10 mouse cellular contexts compared by ENCODE assay signal in the genomic region with DNA sequence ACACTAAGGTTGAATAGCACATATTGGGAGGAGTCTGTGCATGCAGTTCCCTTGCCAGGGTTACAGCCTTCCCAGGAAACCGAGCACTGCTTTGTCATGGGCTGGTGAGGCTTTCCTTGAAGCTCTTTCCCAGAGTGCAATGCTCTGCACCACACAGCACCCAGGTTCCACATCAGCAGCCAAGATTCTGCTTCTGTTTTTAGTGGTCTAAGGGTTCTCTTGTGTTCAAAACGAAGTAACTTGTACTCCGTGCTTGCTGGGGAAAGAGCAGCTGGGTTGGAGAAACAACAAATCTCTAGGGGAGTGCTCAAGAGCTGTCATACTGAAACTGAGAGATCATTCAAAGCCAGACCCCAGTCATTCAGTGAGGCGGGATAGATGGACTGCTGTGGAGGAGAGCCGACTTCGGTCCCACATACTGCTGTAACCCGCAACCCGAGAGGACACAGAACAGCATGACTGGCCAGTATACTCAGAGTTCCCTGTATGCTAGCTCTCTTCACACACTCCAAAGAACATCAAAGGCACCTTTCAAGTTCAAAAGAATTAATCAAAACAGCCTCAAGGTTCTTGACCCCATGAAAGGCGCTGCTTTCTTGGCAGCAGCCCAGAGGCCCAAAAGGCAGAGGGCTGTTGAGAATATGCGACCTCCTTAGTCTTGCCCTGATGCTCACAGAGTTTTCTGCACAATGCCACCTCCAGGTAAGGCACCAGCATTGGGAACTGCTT. TPM values are rescaled to one million over a fixed set of nuclear protein-coding genes. Genes with fewer than 3 reads are reported as not detected.
DNase-seq lines count a peak whose midpoint lies in the region; ATAC-seq and TF ChIP-seq lines count a peak whose summit lies in the region.
"Had no signal": no experiment of that assay in that cellular context is flagged by ENCODE, and none has a peak within 500 bp of the region (broad histone marks: within the 10 kb centered on the region; RNA-seq: fewer than 3 reads in every experiment).

No protein-coding gene starts in this region.

- intact Hi-C loops in left cerebral cortex, postnatal 4 days (cut with DNase I), result no loop called here

- peak overlapping the region; percentile 22 for H3K27ac ChIP-seq in lung, embryonic 15.5 days
- H3K27ac ChIP-seq in forebrain, embryonic 12.5 days, result 0 out of 2 replicates have a peak overlapping the region, but pooled peaks have one; percentile 37
- peak overlapping the region; percentile 78 for H3K27ac ChIP-seq in kidney, embryonic 15.5 days
- H3K27ac ChIP-seq in midbrain, embryonic 16.5 days (ENCODE audit: low read length), result peak overlapping the region; percentile 38

- no peaks in the 10 kb centered on the region for H3K9me3 ChIP-seq in lung, embryonic 15.5 days
- H3K9me3 ChIP-seq in forebrain, embryonic 12.5 days, result no peaks in the 10 kb centered on the region
- no peaks in the 10 kb centered on the region for H3K9me3 ChIP-seq in kidney, embryonic 15.5 days (replicated peaks)
- H3K9me3 ChIP-seq in midbrain, embryonic 16.5 days (replicated peaks; ENCODE audit: control insufficient read depth, low read length, poor library complexity, severe bottlenecking), result no peaks in the 10 kb centered on the region

- H3K4me2 ChIP-seq in lung, embryonic 15.5 days, result peak overlapping the region; percentile 2; the same call in 1 of the 2 replicates
- no peak overlapping the region for H3K4me2 ChIP-seq in forebrain, embryonic 12.5 days
- H3K4me2 ChIP-seq in kidney, embryonic 15.5 days, result peak overlapping the region; percentile 27; the same call in 1 of the 2 replicates
- peak overlapping the region; percentile 2; the same call in 1 of the 2 replicates for H3K4me2 ChIP-seq in midbrain, embryonic 16.5 days (ENCODE audit: low read length)

- WGBS in lung, embryonic 15.5 days, result 10% methylated on average over 10 of the region's 10 CpGs
- WGBS in lung, adult 2 months, result 30% methylated on average over 10 of the region's 10 CpGs
- 37% methylated on average over 10 of the region's 10 CpGs for WGBS in forebrain, embryonic 12.5 days
- 17% methylated on average over 10 of the region's 10 CpGs for WGBS in kidney, embryonic 15.5 days
- WGBS in midbrain, embryonic 16.5 days, result 23% methylated on average over 10 of the region's 10 CpGs

- TF ChIP-seq POLR2A in lung, adult 2 months (IDR thresholded peaks at IDR 0.05; ENCODE audit: borderline replicate concordance, extremely low read depth, low read depth, low read length), result no peak

- no peak overlapping the region for H3K4me3 ChIP-seq in lung, embryonic 15.5 days
- no peak overlapping the region for H3K4me3 ChIP-seq in lung, adult 2 months (replicated peaks; ENCODE audit: extremely low read depth, low read depth, low read length)
- no peak overlapping the region for H3K4me3 ChIP-seq in forebrain, embryonic 12.5 days (replicated peaks)
- H3K4me3 ChIP-seq in kidney, embryonic 15.5 days (replicated peaks), result no peak overlapping the region
- no peak overlapping the region for H3K4me3 ChIP-seq in midbrain, embryonic 16.5 days (ENCODE audit: low read depth, low read length)

- H3K36me3 ChIP-seq in lung, embryonic 15.5 days, result no peaks in the 10 kb centered on the region
- no peaks in the 10 kb centered on the region for H3K36me3 ChIP-seq in forebrain, embryonic 12.5 days (replicated peaks)
- H3K36me3 ChIP-seq in kidney, embryonic 15.5 days, result no peaks in the 10 kb centered on the region
- no peaks in the 10 kb centered on the region for H3K36me3 ChIP-seq in midbrain, embryonic 16.5 days (ENCODE audit: control insufficient read depth, insufficient read depth, low read length)

- no peak overlapping the region for H3K9ac ChIP-seq in lung, embryonic 15.5 days
- H3K9ac ChIP-seq in forebrain, embryonic 12.5 days, result no peak overlapping the region
- no peak overlapping the region for H3K9ac ChIP-seq in kidney, embryonic 15.5 days
- no peak overlapping the region for H3K9ac ChIP-seq in midbrain, embryonic 16.5 days (ENCODE audit: low read depth, low read length)

- DNase-seq in lung, adult 2 months, result no peak
- no peak for DNase-seq in cerebellum, adult 11-12 months
- no peak for DNase-seq in layer of hippocampus, adult 11-12 months (ENCODE audit: low spot score)
- DNase-seq in left cerebral cortex, postnatal 4 days, result no peak

- ATAC-seq in lung, embryonic 15.5 days (ENCODE audit: borderline replicate concordance, extremely low read depth, low FRiP score, low TSS enrichment), result peak; percentile 70; the same call in 1 of the 2 replicates
- 0 out of 2 replicates have a peak, but pooled peaks have one; percentile 11 for ATAC-seq in forebrain, embryonic 12.5 days (ENCODE audit: low FRiP score)
- ATAC-seq in kidney, embryonic 15.5 days (replicated peaks; ENCODE audit: low FRiP score), result peak; percentile 88
- ATAC-seq in midbrain, embryonic 16.5 days, result peak; percentile 83; the same call in 1 of the 2 replicates
- ATAC-seq: Patski had no signal

- peaks cover 25% of the 10 kb centered on the region for H3K4me1 ChIP-seq in lung, embryonic 15.5 days
- peaks cover 20% of the 10 kb centered on the region for H3K4me1 ChIP-seq in lung, adult 2 months (ENCODE audit: control insufficient read depth, insufficient read depth, low read length)
- peaks cover 20% of the 10 kb centered on the region for H3K4me1 ChIP-seq in forebrain, embryonic 12.5 days
- H3K4me1 ChIP-seq in kidney, embryonic 15.5 days, result peaks cover 33% of the 10 kb centered on the region
- H3K4me1 ChIP-seq in midbrain, embryonic 16.5 days (ENCODE audit: control insufficient read depth, insufficient read depth, low read length), result peaks cover 8% of the 10 kb centered on the region

- no peaks in the 10 kb centered on the region for H3K27me3 ChIP-seq in lung, embryonic 15.5 days
- H3K27me3 ChIP-seq in forebrain, embryonic 12.5 days, result no peaks in the 10 kb centered on the region
- H3K27me3 ChIP-seq in kidney, embryonic 15.5 days, result no peaks in the 10 kb centered on the region; the same call in 1 of the 2 replicates
- H3K27me3 ChIP-seq in midbrain, embryonic 16.5 days (ENCODE audit: control insufficient read depth, insufficient read depth, low read depth, low read length), result no peaks in the 10 kb centered on the region

- TF ChIP-seq CTCF in lung, adult 2 months (IDR thresholded peaks at IDR 0.05; ENCODE audit: insufficient read depth, low read length), result no peak

RNA-seq across cellular contexts. Expression of a gene that starts 35.5 kb away (rescaled TPM):
- 0.97 and 1.9 TPM in 2 replicates for polyA plus RNA-seq in lung, embryonic 15.5 days (2015; fragmentation: Nextera tagmentation; extraction: Ambion mirVana)
- 1.7 and 4.5 TPM in 2 replicates for polyA plus RNA-seq in lung, adult 2 months (2012; rRNA removed)
- 0.29 and 0.47 TPM in 2 replicates for polyA plus RNA-seq in forebrain, embryonic 12.5 days (2016; fragmentation: Nextera tagmentation; extraction: Ambion mirVana)
- 1.8 and 2.4 TPM in 2 replicates for polyA plus RNA-seq in kidney, embryonic 15.5 days (2015; fragmentation: Nextera tagmentation; extraction: Ambion mirVana)
- polyA plus RNA-seq in midbrain, embryonic 16.5 days (2015; fragmentation: Nextera tagmentation; extraction: Ambion mirVana), result 1.3 and 1.5 TPM in 2 replicates
- total RNA-seq in left cerebral cortex, postnatal 4 days (2021), result 1 to 10 TPM; 1.9 to 2.1 TPM
- polyA plus RNA-seq: Patski had no signal

RNA-seq across cellular contexts. Expression of a gene that starts 36.9 kb away (rescaled TPM):
- not detected in 2 replicates for polyA plus RNA-seq in lung, embryonic 15.5 days (2015; fragmentation: Nextera tagmentation; extraction: Ambion mirVana)
- polyA plus RNA-seq in lung, adult 2 months (2012; rRNA removed), result 0.08 and 0.16 TPM in 2 replicates
- polyA plus RNA-seq in forebrain, embryonic 12.5 days (2016; fragmentation: Nextera tagmentation; extraction: Ambion mirVana), result not detected in 2 replicates
- polyA plus RNA-seq in kidney, embryonic 15.5 days (2015; fragmentation: Nextera tagmentation; extraction: Ambion mirVana), result not detected in 2 replicates
- not detected in 2 replicates for polyA plus RNA-seq in midbrain, embryonic 16.5 days (2015; fragmentation: Nextera tagmentation; extraction: Ambion mirVana)
- total RNA-seq in left cerebral cortex, postnatal 4 days (2021), result not detected
- total RNA-seq: layer of hippocampus, postnatal 25 days had no signal
- polyA plus RNA-seq: Patski had no signal

Comparison
In these comparisons a context has a peak if more than half of its experiments do, and no peak if none do; other contexts are left out.
1. ATAC-seq: peak in every context shown above with its lines; median percentile 88 in kidney, embryonic 15.5 days; 83 in midbrain, embryonic 16.5 days; 70 in lung, embryonic 15.5 days; 11 in forebrain, embryonic 12.5 days.
2. H3K27ac ChIP-seq: peak in every context shown above with its lines; median percentile 78 in kidney, embryonic 15.5 days; 38 in midbrain, embryonic 16.5 days; 37 in forebrain, embryonic 12.5 days; 22 in lung, embryonic 15.5 days.